Mouse (Mus musculus) frontal cortex, adult (tissue): ENCODE data around the gene Phb2.

Experiments used
- ATAC-seq: cut with Nextera tagmentation; 2 replicates; pipeline ENCODE4 v1.9.2; 2017; ENCODE audit warnings: mild to moderate bottlenecking, moderate library complexity, mixed read lengths; ENCODE audit not compliant: low TSS enrichment

Phb2 gene

DNA sequence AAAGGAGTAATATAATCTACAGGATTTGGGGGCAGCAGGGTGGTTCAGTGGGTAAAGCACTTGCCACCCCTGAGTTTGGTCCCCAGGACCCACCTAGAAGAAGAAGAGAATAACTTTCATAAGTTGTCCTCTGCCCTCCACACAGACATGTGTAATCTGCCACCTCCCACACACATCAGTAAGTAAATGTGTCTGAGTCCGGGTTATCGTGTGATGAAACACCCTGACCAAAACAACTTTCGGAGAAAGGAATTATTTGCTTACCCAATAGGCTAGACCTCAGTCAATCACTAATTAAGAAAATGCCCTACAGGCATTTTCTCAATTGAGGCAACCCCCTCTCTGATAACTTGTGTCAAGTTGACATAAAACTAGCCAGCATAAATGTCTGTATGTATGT, 21.6 kb upstream of the Phb2 start:
- no peak for ATAC-seq

DNA sequence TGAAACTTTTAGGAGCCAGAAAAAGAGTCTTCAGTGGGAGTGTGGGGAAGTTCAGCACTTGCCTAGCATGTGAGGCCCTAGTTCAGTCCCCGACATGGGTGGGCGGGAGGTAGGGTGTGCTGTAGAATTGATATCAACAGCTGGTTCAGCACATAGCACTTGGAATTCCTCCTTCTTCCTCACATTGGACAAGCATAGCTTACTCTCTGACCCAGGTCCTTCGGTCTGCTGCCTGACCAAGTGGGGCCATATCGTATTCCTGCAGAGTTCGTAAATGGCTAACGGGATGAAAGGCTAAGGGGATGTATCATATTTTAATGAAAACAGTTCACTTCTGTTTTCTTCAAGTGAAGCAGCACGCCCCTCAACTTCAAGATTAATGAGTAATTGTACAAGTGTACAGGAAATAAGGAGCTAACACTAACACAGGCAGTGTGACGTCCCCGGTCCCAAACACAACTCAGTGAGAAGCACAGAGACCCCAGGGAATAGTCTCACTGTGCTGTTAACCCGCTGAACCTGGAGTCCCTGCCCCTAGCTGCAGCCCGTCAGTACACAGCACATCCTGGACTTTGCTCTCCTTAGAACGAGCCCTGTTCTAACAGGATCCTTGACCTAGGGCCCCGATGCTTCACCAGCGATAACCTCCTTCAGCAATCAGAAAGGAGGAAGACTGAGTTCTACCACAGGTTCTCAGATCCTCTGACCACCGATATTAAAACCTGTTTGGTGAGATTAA, 18.7 kb upstream of the Phb2 start:
- no peak for ATAC-seq

DNA sequence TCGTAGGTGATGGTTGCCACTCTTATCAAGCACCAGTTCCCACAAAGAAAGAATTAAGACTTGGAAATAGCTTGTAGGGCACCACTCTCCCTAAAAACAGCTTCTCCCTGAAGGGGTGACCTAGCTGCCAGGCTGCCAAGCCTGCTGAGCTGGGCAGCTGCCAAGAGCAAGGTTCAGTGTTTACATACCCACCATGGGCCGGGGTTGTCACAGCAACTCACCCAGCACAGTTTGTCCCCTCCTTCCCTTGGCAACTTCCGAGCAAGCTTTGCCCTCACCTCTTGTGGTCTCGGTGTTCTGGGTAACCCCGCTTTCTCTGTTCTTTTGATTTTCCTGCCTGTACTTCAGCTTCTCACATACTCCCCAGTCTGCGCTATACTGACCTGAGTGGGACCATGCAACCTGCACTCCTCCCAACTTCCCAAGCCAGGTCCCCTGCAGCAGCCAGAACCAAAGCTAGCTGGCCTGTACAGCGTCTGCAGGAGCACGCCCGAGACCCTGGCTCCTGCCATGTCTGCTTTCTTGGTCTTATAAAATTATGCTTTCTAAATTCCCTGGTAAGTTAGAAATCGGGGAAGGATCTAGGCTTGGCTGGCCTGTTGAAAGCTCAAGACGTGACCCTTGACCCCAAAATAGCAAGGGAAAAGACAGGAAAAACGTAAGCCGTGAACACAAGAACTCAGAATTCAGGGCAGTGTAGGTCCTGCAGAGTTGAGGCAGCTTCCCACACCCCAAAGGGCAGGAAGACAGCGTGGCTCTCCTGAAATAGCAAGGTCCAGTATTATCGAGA, 17.8 kb upstream of the Phb2 start:
- peak; percentile 42; the same call in 1 of the 2 replicates for ATAC-seq

DNA sequence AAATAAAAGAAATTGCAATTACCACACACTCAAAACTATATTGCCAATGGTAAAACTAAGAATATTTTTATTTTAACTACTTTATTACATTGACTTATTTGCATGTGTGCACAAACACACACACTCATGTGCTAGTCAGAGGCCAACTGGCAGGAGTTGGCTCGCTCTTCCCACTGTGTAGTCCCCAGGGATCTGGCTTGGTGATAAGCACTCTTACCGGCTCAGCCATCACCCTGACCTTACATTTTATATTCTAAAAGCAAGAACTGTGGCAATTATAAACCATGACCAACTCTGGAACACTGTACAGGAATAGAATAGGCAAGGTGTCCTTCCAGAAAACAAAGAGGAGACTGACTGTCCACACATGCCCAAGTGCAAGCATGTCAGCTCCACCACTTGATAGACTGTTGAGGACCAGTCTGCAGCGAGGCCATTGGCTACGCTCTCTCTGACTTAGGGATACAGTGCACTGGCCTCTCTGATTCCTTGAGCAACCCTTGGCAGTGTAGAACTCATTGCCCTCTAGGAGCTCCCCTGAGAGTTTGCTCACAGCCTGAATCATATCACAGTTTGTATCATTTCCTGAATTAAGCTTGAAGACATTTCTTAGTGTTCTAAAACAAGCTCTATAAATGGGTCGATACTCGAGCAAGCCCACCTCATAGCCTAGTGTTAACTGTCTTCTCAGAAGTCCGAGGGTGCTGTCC, 15.5 kb upstream of the Phb2 start:
- ATAC-seq, result no peak

DNA sequence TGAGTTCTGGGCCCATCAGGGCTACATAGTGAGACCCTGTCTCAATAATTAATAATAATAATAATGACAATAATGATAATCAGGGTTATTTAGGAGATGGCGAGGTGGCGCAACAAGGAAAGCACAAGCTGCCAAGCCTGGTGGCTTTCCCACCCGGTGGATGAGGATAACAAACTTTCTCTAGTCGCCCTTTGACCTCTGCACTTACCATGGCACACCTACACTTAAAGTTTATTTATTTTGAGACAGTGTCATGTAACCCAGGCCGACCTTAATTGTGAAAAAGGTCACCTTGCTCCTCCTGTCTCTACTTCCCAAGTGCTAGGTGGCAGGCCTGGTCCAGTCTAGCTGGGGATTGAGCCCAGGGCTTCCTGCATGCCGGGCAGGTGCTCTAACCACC, 13.4 kb upstream of the Phb2 start:
- no peak for ATAC-seq

DNA sequence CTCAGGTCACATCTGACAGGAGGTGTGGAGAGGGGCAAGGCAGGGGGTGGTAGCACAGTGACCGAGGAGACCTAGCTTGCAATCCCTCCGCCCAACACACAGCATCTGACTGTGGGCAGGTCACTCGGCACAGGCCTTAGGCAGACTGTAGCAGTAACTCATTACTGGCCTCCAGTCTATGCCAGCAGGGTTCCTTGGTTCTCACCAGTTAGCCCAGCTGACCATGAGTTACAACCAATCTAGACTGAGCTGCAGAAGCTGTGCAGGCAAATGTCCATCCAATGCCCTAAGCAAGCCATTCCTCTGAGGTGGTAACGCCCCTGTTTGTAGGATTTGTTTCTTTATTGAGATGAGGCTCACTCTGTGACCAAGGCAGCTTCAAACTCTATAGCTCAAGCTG, 12.8 kb upstream of the Phb2 start:
- ATAC-seq, result no peak

DNA sequence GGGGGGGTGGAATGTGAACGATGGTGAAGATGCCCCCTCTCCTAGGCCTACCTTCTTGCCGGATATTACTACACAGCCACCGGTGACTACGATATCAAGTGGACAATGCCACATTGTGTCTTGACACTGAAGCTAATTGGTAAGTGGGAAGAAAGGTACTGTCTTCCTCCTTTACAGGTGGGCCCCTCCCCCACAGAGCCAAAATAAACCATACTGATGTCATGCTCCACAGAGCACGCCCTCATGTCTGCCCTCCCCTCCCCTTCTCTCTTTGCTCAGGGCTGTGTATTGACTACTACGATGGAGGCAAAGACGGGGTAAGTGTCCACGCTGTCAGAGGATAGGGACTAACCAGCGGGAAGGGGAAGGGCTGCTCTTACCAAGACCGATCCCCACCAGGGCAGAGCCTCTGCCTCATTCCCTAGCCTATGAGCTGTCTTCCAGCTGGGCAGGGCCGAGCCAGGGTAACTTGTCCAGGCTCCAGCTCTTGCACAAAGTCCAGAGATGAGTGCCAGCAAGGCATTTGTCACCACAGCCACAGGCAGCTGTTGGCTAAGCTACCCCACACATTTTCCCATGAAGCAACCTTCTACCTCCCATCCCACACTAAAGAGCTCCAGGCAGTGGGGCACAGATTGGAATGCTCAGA, 12.1 kb upstream of the Phb2 start:
- ATAC-seq, result peak; percentile 72

DNA sequence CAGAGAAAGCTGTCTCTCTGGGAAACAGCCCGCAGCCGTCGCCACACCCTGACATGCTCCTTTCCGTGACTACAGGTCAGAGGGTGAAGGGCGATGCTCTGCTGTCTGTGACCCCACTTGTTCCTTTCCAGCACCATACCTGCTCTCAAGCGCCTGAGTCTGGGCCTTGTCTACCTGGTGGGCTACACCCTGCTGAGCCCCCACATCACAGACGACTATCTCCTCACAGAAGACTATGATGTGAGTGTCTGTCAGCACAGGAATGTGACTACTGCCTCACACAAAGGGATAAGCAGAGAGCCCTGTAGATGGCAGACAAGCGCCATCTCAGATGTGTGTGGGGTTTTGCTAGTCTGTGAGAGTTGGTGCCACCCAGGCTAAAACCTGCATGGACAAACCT, 10.8 kb upstream of the Phb2 start:
- peak; percentile 35; the same call in 1 of the 2 replicates for ATAC-seq

DNA sequence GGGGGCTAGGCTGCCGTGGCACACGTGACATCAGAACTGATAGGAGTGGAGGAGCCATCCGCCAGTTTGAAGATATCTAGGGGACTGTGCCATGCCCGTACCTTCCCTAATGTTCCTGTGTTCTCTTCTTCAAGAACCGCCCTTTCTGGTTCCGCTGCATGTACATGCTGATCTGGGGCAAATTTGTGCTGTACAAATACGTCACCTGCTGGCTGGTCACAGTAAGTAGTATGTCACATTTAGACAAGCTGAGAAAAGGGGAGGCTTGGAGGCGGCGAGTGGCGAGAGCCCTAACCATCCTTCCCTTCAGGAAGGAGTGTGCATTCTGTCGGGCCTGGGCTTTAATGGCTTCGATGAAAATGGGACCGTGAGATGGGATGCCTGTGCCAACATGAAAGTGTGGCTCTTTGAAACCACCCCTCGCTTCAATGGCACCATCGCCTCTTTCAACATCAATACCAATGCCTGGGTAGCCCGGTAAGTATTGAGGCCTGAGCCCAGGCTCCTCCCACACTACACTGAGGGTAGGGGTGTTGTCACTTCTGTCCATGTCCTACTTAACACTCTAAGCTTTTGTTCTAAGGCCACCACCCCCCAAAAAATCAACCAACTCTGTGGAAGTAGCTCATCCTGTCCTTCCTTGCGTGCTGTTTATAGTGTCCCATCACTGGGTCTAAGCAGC, 9.9 kb upstream of the Phb2 start:
- ATAC-seq, result peak; percentile 32; the same call in 1 of the 2 replicates

DNA sequence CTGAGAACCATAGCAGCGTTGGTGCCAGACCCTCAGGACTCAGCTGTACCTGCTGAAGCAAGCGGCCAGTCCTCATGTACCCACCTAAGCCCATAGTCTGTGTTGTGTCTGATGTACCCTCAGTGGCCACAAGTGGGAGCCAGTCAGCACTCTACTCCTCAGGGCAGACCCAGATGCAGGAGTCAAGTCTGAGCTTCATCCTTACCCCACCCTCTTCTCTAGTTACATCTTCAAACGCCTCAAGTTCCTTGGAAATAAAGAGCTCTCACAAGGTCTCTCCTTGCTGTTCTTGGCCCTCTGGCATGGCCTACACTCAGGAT, 9.4 kb upstream of the Phb2 start:
- peak; percentile 58 for ATAC-seq

DNA sequence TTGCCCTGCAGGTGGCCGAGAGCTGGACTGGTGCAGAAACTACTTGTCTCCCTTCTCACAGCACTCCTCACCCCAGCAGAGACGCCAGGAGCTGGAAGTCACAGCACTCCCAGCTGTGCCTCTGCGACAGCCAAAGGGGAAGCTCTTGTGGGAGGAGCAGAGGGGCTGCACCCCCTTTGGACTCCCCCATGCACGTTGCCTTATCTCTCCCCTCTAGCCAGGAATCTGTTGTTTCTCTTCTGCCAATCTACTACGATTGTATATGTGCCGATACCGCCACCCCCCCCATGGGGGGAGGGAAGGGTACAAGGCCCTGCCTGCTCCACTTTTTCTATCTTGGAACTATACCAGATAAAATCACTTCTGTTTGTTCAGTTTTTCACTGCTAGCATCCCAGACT, 8.3 kb upstream of the Phb2 start:
- no peak for ATAC-seq

DNA sequence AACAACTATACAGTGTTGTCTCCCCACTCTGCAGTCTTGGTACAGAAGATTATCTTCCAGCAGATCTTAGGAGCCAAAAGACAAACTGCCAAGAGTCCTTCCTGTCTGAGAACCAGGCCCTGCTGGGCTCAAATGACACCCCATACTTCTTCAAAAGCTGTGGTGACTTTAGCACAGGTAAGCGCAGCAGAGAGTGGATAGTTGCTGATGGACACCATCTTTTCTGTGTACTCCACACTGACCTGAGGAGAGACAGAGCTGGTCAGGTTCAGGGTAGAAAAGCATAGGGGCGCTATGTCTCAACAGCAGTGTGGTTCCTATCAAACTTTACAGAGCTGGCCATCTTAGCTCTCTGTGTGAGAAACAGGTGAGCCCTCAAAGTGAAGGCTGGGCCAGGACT, 7.7 kb upstream of the Phb2 start:
- no peak for ATAC-seq

DNA sequence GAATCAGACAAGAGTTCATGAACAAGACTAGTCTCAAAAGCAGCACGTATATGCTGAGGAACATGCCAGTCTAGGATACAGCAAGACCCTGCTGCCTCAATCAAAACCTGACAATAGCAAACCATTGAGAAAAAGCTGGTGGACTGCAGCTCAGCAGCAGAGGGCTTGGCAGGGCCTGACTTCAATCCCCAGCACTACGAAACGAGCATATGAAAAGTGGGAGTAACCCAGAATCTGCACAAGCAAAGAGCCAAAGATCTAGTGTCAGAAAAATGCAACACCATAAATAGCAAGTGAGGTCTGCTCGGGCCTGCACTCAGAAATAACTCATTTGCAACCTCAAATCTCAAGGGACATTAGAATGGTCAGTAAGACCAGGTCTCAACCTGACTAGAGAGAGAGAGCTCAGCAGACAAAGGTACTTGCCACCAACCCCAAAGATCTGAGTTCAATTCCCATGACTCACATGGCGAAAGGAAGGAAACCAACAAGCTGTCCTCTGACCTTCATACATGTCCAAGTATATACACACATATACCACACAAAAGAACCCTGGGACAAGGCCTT, 6.0 kb upstream of the Phb2 start:
- no peak for ATAC-seq

DNA sequence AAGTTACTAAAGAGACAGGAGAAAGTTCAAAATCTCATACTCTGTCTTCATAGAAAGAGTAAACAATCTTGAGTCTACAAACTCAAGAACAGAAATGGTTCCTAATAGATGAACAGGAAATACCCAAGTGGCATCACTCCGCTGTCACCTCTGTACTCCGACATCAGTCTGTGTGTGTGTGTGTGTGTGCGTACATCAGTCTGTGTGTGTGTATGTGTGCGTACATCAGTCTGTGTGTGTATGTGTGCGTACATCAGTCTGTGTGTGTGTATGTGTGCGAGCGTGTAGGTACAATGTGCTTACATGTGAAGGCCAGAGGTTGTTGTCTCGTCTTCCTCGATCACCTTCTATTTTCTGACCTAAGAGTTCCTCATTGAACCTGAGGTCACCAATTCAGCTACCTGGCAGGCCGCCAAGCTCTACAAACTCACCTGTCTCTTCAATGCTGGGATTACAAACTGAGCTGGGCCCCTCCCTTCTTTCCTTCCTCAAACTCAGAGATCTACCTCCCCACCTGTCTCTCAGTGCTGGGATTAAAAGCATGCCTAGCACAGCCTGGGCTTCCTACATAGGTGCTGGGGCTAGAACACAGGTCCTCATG, 3.7 kb upstream of the Phb2 start:
- ATAC-seq, result no peak

DNA sequence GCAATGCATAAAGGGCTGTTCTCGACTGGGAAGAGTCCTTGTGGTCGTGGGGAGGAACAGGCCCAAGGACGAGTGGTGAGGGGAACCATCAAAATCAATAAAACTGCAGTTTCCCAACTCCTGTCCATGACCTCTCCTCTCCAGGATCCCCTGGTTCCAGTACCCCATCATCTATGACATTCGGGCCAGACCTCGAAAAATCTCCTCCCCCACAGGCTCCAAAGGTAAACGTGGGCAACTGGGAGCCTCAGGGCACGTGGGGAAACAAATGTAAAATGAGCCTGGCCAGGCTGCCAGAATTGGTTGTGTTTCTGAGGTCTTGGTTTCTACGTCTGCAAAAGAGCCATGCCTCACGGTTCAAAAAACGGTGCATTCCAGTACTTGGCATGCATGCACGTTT, 782 bp downstream of the Phb2 start:
- ATAC-seq, result no peak

DNA sequence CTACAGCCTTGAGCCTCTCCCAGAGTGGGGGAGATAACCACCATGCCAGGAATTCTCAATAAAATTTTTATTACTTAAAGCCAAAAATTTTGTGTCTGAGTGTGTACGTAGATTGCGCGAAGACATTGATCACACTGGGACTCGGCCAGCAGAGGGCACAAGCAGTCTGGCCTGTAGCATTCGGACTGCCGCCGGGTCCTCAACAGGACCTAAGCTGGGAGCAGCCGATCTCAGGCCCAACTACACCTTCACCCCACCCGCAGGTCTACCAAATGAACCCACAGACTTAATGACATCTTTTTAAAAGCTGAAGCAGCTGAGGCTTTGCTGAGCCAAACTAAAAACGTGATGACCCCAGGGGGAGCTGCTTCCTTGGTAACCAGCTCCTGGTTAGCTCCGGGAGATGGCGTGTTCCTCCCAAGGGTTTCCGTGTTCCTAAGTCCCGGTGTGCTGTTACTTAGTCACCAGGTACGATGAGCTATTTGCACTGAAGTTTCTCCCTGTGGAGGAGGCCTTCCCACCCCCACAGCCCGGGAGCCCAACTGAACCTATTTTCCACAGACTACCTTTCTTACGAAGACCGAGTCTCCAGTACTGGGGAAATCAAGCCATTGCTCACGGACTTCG, 4.8 kb downstream of the Phb2 start:
- no peak for ATAC-seq

DNA sequence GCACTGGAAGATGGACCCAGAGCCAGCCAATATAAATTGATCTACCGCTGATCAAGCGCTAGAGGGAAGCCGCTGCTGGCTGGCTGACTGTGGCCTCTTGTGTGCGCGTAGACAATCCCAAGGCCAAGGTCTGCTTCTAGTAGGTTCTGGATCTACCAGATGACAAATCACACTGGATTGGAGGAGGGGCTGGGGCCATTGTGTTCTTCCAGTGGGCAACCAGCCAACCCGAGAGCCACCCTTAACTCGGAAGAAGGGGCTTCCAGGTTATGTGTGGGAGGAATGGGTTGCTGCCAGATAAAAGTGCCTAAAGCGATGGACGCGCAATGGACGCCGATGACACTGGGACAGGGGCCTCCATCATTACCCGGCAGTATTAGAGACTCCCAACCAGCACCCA, 5.8 kb downstream of the Phb2 start:
- no peak for ATAC-seq

DNA sequence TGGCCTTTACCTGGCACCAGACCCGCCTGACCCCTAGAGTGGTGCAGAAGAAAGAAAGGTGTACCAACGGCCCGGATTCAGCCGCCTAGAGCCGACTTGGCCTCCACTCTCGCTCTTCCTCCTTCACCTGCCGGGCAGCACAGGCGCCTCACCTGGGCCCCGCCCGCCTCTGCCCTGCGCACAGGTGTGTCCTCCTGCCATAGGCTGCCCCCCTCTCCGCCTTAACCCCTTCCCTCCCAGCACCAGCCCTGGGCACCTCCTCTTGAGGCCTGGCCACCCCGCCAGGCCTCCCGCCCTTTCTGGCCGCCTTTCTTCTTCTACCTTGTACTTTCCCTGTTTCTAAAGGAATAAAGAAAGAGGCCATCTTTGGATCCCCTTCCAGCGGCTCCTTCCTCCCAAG, 6.6 kb downstream of the Phb2 start:
- no peak for ATAC-seq

DNA sequence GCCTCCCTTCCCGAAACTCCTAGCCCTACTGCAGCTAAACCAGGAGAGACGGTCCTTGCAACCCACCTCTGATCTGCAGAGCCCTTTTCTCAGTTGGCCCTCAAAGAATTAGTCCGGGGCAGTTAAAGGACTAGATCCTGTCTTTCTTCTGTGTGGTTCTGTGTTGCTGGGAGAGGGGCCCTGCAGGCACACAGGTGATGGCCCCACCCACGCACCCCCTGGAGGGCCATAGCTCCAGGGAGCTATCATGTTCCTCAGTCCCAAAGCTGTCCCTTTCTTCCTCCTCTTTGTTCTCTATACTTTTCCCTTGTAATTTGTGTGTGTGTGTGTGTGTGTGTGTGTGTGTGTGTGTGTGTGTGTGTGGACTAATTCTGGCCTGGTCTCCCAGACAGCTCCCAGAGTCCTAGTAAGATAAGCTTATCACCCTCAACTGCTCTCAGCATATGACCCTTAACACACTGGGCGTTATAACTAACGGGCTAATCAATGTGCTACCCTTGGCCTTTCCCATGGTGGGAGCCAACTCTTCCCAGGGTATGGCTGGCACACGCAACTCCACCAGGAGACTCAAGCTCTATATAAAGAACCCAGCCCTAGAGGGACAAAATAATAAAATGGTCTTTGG, 7.3 kb downstream of the Phb2 start:
- no peak for ATAC-seq

DNA sequence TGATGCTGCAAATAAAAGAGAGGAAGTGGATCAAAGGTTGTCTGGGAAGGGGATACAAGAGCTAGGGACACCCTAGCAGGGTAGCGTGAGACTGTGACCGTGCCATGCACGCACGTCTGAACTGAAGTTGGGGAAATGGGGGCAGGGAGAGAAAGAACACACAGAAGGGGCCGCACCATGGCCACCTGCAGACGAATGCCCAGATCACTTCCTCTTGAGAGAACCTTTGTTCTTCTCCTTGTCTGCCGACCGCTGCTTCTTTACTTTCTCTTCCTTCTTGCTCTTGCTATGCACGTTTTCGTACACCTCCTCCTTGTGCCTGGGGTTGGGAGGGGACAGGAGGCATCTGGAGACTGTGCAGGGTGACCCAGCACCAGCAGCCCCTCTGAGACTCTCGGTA, 8.8 kb downstream of the Phb2 start:
- no peak for ATAC-seq
